Mouse (Mus musculus) midbrain, embryonic 16.5 days (tissue): ENCODE data around the gene Actr5. TPM values are rescaled to one million over a fixed set of nuclear protein-coding genes. Genes with fewer than 3 reads are reported as not detected.

Source experiments
- ATAC-seq: fragments of 200-750 bp; cut with Nextera tagmentation; 2 replicates; pipeline ENCODE4 v1.8.0; 2017; ENCODE audit warnings: moderate TSS enrichment
- H3K27ac ChIP-seq: fragments of 300-500 bp; sonication (generic); 2 replicates; pipeline ENCODE4 v1.5.1; 2014; ENCODE audit warnings: mild to moderate bottlenecking, low read length, mixed read lengths
- H3K27me3 ChIP-seq: fragments of 300-500 bp; sonication (generic); 2 replicates; pipeline ENCODE4 v1.6.1; 2014; ENCODE audit warnings: low read depth, low read length, mixed read lengths; ENCODE audit not compliant: control insufficient read depth, insufficient read depth
- H3K36me3 ChIP-seq: fragments of 300-500 bp; sonication (generic); 2 replicates; pipeline ENCODE4 v1.6.1; 2014; ENCODE audit warnings: mild to moderate bottlenecking, low read length, moderate library complexity, mixed read lengths; ENCODE audit not compliant: control insufficient read depth, insufficient read depth
- H3K4me1 ChIP-seq: fragments of 300-500 bp; sonication (generic); 2 replicates; pipeline ENCODE4 v1.6.1; 2014; ENCODE audit warnings: mild to moderate bottlenecking, low read length, mixed read lengths; ENCODE audit not compliant: control insufficient read depth, insufficient read depth
- H3K4me2 ChIP-seq: fragments of 300-500 bp; sonication (generic); 2 replicates; pipeline ENCODE4 v1.6.1; 2014; ENCODE audit warnings: mild to moderate bottlenecking, low read length, mixed read lengths
- H3K4me3 ChIP-seq: fragments of 300-500 bp; sonication (generic); 2 replicates; pipeline ENCODE4 v1.5.1; 2014; ENCODE audit warnings: low read depth, mild to moderate bottlenecking, low read length, moderate library complexity, mixed read lengths
- H3K9ac ChIP-seq: fragments of 300-500 bp; sonication (generic); 2 replicates; pipeline ENCODE4 v1.6.1; 2014; ENCODE audit warnings: low read depth, low read length, mixed read lengths
- H3K9me3 ChIP-seq: fragments of 300-500 bp; sonication (generic); replicated peaks from 2 replicates; pipeline ENCODE4 v1.6.1; 2014; ENCODE audit warnings: mild to moderate bottlenecking, low read length, mixed read lengths; ENCODE audit not compliant: control insufficient read depth, poor library complexity, severe bottlenecking
- WGBS: fragments of 180-500 bp; shearing (Covaris S2); extraction: QIAGEN DNeasy Blood & Tissue Kit; methylation state at CpG from one replicate; pipeline ENCODE4 v1.1.7; 2014; 5-methylcytosine and 5-hydroxymethylcytosine counted together
- microRNA counts: library from miRNA; unstranded; fragments of <30 nt; microRNA quantifications from one replicate; lab custom pipeline; 2016
- microRNA-seq: library from miRNA; unstranded; fragments of <30 nt; microRNA quantifications from one replicate; pipeline ENCODE4, GENCODE M21; 2017
- polyA plus RNA-seq: library from polyadenylated mRNA; unstranded; fragments of >200 nt; fragmentation: Nextera tagmentation; extraction: Ambion mirVana; gene quantifications from 2 replicates; pipeline ENCODE4 v1.2.1, GENCODE M21; 2015

Actr5 gene
- polyA plus RNA-seq, 1 experiment from 2014 or later = 8.9 TPM

- Histone ChIP-seq H3K27me3 (no peaks in the 10 kb centered on the region), H3K36me3 (no peaks in the 10 kb centered on the region), H3K27ac (no peak overlapping the region), H3K4me1 (peaks cover 34% of the 10 kb centered on the region), H3K9ac (no peak overlapping the region), H3K4me3 (no peak overlapping the region), H3K9me3 (no peaks in the 10 kb centered on the region), H3K4me2 (no peak overlapping the region)
- WGBS = 80% methylated on average over 3 of the region's 3 CpGs
- ATAC-seq = no peak
These were observed 60.2 kb downstream of the Actr5 start for GRCm38 (mm10) chr2:158684910-158685309.

- Histone ChIP-seq H3K9ac (no peak overlapping the region), H3K4me3 (no peak overlapping the region), H3K27ac (no peak overlapping the region), H3K36me3 (no peaks in the 10 kb centered on the region), H3K9me3 (no peaks in the 10 kb centered on the region), H3K27me3 (no peaks in the 10 kb centered on the region), H3K4me1 (peaks cover 35% of the 10 kb centered on the region), H3K4me2 (no peak overlapping the region)
- 71% methylated on average over 2 of the region's 2 CpGs for WGBS
- ATAC-seq = no peak
These were observed 61.7 kb downstream of the Actr5 start for GRCm38 (mm10) chr2:158686394-158686793.

- Histone ChIP-seq H3K4me2 (no peak overlapping the region), H3K4me3 (no peak overlapping the region), H3K9ac (no peak overlapping the region), H3K4me1 (peaks cover 23% of the 10 kb centered on the region), H3K27ac (no peak overlapping the region), H3K9me3 (no peaks in the 10 kb centered on the region), H3K27me3 (no peaks in the 10 kb centered on the region), H3K36me3 (no peaks in the 10 kb centered on the region)
- ATAC-seq = no peak
- 55% methylated on average over 25 of the region's 25 CpGs for WGBS
These were observed 63.1 kb downstream of the Actr5 start for GRCm38 (mm10) chr2:158687804-158688241.

MicroRNA genes within 50 kb of the gene (microRNA counts, 519-probe panel; counts per million panel counts)
- microRNA mmu-miR-3474 (lab: Ali Mortazavi, UCI) = 1,176 counts per million, percentile 23 among the panel's probes with 10 or more counts

Small RNA genes lying within 50 kb of the gene (microRNA-seq; reads per million reads assigned to microRNA genes)
- gene Mir3474 = 3.3 reads per million, percentile 16 among the genes with 10 or more reads in this experiment

Other genes with a start within 250 kb of the Actr5 start
- 636 and 732 TPM in 2 replicates for gene Snhg11, start 249.2 kb upstream of the Actr5 start, polyA plus RNA-seq
- 19.9 and 25.2 TPM in 2 replicates for gene Ralgapb, start 215.0 kb upstream of the Actr5 start, polyA plus RNA-seq
- not detected in 2 replicates for gene Adig, start 122.3 kb upstream of the Actr5 start, polyA plus RNA-seq
- 1.4 and 1.5 TPM in 2 replicates for gene Arhgap40, start 112.1 kb upstream of the Actr5 start, polyA plus RNA-seq
- gene Slc32a1, start 14.1 kb upstream of the Actr5 start, polyA plus RNA-seq = 8.2 and 8.6 TPM in 2 replicates
- 22.0 and 27.7 TPM in 2 replicates for gene Ppp1r16b, start 40.5 kb downstream of the Actr5 start, polyA plus RNA-seq
- gene Fam83d, start 143.2 kb downstream of the Actr5 start, polyA plus RNA-seq = 4.7 and 5.4 TPM in 2 replicates
- gene Dhx35, start 169.9 kb downstream of the Actr5 start, polyA plus RNA-seq = 12.6 and 14.9 TPM in 2 replicates